Mouse (Mus musculus) liver, embryonic 11.5 days (tissue): ENCODE measurements around the gene Myom1. TPM values are rescaled to one million over a fixed set of nuclear protein-coding genes. Genes with fewer than 3 reads are reported as not detected.
A peak's percentile ranks its signal among the peaks of the same experiment; 100 is the strongest.

ENCODE experiments used
- ATAC-seq: fragments of 200-750 bp; cut with Nextera tagmentation; replicated peaks from 2 replicates; pipeline ENCODE4 v1.8.0; 2017; ENCODE audit warnings: moderate number of reproducible peaks, mild to moderate bottlenecking, moderate TSS enrichment, moderate library complexity; ENCODE audit not compliant: low FRiP score
- DNase-seq: peaks from one replicate; pipeline ENCODE4 v3.0.0-alpha.2; 2017; ENCODE audit warnings: low spot score
- H3K27ac ChIP-seq: fragments of 300-500 bp; sonication (generic); 2 replicates; pipeline ENCODE4 v1.5.1; 2014; ENCODE audit warnings: mild to moderate bottlenecking, low read depth, low read length, control low read depth
- H3K27me3 ChIP-seq: fragments of 300-500 bp; sonication (generic); replicated peaks from 2 replicates; pipeline ENCODE4 v1.6.1; 2014; ENCODE audit warnings: low read length, mixed read lengths; ENCODE audit not compliant: control insufficient read depth, insufficient read depth
- H3K36me3 ChIP-seq: fragments of 300-500 bp; sonication (generic); 2 replicates; pipeline ENCODE4 v1.6.1; 2014; ENCODE audit warnings: mild to moderate bottlenecking, low read length, moderate library complexity, mixed read lengths; ENCODE audit not compliant: control insufficient read depth, insufficient read depth
- H3K4me1 ChIP-seq: fragments of 300-500 bp; sonication (generic); replicated peaks from 2 replicates; pipeline ENCODE4 v1.6.1; 2014; ENCODE audit warnings: low read length, mixed read lengths; ENCODE audit not compliant: control insufficient read depth, insufficient read depth
- H3K4me2 ChIP-seq: fragments of 300-500 bp; sonication (generic); 2 replicates; pipeline ENCODE4 v1.6.1; 2014; ENCODE audit warnings: mild to moderate bottlenecking, control low read depth, moderate library complexity
- H3K4me3 ChIP-seq: fragments of 300-500 bp; sonication (generic); 2 replicates; pipeline ENCODE4 v1.5.1; 2014; ENCODE audit warnings: low read depth, low read length, control low read depth
- H3K9ac ChIP-seq: fragments of 300-500 bp; sonication (generic); 2 replicates; pipeline ENCODE4 v1.6.1; 2014; ENCODE audit warnings: low read depth, low read length, control low read depth
- H3K9me3 ChIP-seq: fragments of 300-500 bp; sonication (generic); 2 replicates; pipeline ENCODE4 v1.6.1; 2016; ENCODE audit warnings: low read length, inconsistent platforms, mixed read lengths; ENCODE audit not compliant: control insufficient read depth
- WGBS: fragments of 180-500 bp; shearing (Covaris S2); extraction: QIAGEN DNeasy Blood & Tissue Kit; methylation state at CpG from one replicate; pipeline ENCODE4 v1.1.7; 2014; 5-methylcytosine and 5-hydroxymethylcytosine counted together
- polyA plus RNA-seq: library from polyadenylated mRNA; unstranded; fragments of >200 nt; fragmentation: Nextera tagmentation; extraction: Ambion mirVana; gene quantifications from 2 replicates; pipeline ENCODE4 v1.2.1, GENCODE M21; 2014

The Myom1 gene
- polyA plus RNA-seq, 1 experiment from 2014 or later: 7.3 TPM

DNA sequence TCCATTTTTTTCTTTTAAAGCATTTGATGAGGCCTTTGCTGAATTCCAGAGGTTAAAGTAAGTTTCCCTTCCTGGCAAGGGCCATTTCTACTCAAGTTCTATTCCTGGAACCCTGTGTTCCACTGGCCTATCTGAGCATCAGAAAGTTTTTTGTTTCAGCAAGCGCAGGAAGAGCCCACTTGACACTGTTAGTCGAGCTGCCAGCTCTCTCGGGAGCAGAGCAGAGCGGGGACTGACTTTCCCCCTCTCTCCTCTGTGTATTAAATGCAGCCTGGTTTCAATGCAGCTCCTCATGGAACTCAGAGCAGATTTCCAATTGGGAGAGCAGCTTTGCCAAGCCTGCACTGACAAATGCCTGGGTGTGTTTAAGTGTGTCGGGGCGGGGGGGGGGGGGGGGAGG lies 118.2 kb downstream of the Myom1 start:
- 40% methylated on average over 4 of the region's 6 CpGs for WGBS
- no peaks in the 10 kb centered on the region for H3K9me3 ChIP-seq
- no peak overlapping the region for H3K9ac ChIP-seq
- H3K4me3 ChIP-seq: no peak overlapping the region
- no peak overlapping the region for H3K27ac ChIP-seq
- H3K4me2 ChIP-seq: no peak overlapping the region
- no peaks in the 10 kb centered on the region for H3K27me3 ChIP-seq
- ATAC-seq: no peak
- H3K4me1 ChIP-seq: peaks cover 14% of the 10 kb centered on the region
- no peaks in the 10 kb centered on the region for H3K36me3 ChIP-seq
- DNase-seq: no peak

DNA sequence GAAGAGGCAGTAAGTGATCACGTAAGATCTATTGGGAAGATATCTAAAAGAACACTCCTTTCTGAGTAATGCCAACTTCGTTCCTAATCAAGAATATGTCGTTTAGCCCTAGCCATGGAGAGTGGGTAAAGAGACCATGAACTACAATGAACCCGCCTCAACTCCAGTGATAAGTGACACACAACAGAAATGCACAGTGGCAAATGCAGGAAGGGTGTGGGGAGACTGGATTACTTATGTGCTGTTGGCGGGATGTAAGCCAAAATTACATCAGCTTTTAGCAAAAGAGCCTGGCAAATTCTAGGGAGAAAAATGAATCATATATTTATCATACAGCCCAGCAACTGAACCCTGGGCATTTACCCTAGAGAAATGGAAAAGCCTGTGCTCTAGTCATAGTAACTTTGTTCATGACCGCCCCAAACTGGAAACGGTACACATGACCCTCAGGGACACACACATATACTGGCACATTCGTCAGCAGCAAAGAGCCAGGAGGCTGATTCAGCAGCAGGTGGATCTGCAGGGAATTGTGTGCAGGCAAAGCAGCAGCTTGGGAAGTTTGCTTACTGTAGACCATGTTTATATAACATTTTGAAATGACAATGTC lies 121.7 kb downstream of the Myom1 start:
- Histone ChIP-seq H3K36me3 (no peaks in the 10 kb centered on the region), H3K4me3 (no peak overlapping the region), H3K9ac (no peak overlapping the region), H3K27ac (no peak overlapping the region), H3K4me1 (peaks cover 14% of the 10 kb centered on the region), H3K9me3 (no peaks in the 10 kb centered on the region), H3K27me3 (no peaks in the 10 kb centered on the region), H3K4me2 (no peak overlapping the region)
- ATAC-seq (no peak), DNase-seq (no peak)
- WGBS: 75% methylated on average over 8 of the region's 8 CpGs

DNA sequence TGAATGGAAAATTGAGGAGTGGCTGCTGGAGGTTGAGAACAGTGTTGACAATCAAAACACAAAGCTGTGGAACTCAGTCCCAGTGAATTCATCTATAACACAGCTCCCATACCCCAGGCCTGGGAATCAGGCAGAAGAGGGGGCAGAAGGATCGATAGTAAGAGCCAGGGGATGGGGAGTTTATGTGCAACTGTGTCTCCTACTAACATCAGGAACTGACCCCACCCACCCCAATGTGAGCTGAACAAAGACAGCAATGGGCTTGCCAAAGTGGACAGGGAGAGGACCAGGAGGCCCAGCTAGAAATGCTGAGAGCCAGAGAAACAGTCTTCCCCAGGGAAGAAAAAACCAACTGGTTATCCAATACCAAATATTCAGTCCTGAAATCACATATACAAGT lies 122.2 kb downstream of the Myom1 start:
- ATAC-seq: no peak
- Histone ChIP-seq H3K27me3 (no peaks in the 10 kb centered on the region), H3K4me2 (no peak overlapping the region), H3K27ac (no peak overlapping the region), H3K9ac (no peak overlapping the region), H3K36me3 (no peaks in the 10 kb centered on the region), H3K4me3 (no peak overlapping the region), H3K4me1 (peaks cover 11% of the 10 kb centered on the region), H3K9me3 (no peaks in the 10 kb centered on the region)
- 92% methylated on average over 1 of the region's 1 CpGs for WGBS
- DNase-seq: no peak

DNA sequence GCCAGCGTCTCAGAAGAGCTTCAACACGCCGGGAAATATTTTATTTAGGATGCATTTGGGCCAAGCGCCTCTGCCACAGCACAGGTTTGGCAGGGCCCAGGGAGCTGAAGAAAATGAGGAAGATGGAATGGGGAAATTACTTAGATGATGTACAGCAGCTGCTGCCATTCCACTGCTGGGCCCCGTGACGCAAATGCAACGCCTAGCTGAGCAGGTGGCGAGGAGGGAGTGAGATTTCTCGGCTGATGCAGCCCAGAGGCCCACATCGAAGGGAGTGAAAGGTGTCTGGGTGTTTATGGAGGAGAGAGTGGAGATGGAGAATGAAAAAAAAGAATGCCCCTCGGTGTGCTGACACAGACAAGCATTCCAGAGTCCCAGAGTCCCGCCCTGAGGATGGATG lies 123.1 kb downstream of the Myom1 start:
- ATAC-seq (no peak), DNase-seq (no peak)
- Histone ChIP-seq H3K36me3 (no peaks in the 10 kb centered on the region), H3K9me3 (no peaks in the 10 kb centered on the region), H3K4me1 (peaks cover 7% of the 10 kb centered on the region), H3K9ac (no peak overlapping the region), H3K4me3 (no peak overlapping the region), H3K27ac (no peak overlapping the region), H3K27me3 (no peaks in the 10 kb centered on the region), H3K4me2 (no peak overlapping the region)
- WGBS: 62% methylated on average over 12 of the region's 12 CpGs

DNA sequence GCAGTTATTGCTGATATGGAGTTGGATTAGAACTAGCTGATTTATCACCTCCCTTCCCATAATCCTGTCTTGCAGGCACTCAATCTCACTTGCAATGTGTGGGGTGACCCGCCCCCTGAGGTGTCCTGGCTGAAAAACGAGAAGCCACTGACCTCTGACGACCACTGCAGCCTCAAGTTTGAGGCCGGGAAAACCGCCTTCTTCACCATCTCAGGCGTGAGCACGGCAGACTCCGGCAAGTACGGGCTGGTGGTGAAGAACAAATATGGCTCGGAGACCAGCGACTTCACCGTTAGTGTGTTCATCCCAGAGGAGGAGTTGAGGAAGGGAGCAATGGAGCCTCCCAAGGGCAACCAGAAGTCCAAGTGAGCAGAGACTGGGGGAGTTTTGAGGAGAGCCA lies 123.6 kb downstream of the Myom1 start:
- no peak for DNase-seq
- H3K27ac ChIP-seq: no peak overlapping the region

DNA sequence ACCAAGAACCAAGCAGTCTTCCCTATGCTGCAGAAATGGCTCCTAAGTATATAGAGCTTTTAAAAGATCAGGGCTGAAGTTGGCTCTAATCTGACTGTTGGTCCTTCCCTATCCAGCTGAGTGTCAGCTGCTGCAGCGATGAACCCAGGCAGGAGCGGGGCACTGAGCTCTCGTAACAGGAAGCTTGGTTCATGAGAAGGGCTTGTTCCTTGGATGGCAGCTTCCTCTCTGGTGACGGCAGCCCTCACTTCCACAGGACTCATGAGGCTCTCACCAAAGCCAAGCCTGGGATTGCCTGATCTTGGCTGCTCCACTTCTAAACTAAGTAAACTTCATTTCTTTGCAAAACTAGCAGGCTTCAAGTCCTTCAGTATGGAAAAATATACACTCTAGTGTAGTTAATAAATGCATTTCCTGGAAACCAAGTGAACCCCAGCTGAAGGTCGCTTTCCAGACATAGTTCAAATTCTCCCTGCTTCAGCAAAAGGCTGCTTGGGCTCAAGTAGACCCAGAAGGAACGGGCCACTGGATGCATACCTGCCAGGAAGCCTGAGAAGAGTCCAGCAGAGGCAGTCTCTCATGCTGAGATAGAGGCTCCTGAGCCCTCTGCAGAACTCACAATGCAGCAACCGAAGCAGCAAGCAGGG lies 125.2 kb downstream of the Myom1 start:
- no peak overlapping the region for H3K9ac ChIP-seq
- no peaks in the 10 kb centered on the region for H3K9me3 ChIP-seq
- no peak overlapping the region for H3K4me3 ChIP-seq
- no peaks in the 10 kb centered on the region for H3K36me3 ChIP-seq
- no peak overlapping the region for H3K27ac ChIP-seq
- no peak; the same call in 1 of the 2 replicates for ATAC-seq
- H3K4me1 ChIP-seq: peaks cover 4% of the 10 kb centered on the region
- peak; percentile 30 for DNase-seq
- WGBS: 53% methylated on average over 7 of the region's 7 CpGs
- H3K27me3 ChIP-seq: no peaks in the 10 kb centered on the region
- H3K4me2 ChIP-seq: no peak overlapping the region

More for the DNA sequence above, 123.6 kb downstream of the Myom1 start:
- Histone ChIP-seq H3K9me3 (no peaks in the 10 kb centered on the region), H3K27me3 (no peaks in the 10 kb centered on the region), H3K4me2 (no peak overlapping the region), H3K4me3 (no peak overlapping the region), H3K4me1 (peaks cover 4% of the 10 kb centered on the region), H3K9ac (no peak overlapping the region), H3K36me3 (no peaks in the 10 kb centered on the region)
- 72% methylated on average over 12 of the region's 12 CpGs for WGBS
- ATAC-seq: no peak

DNA sequence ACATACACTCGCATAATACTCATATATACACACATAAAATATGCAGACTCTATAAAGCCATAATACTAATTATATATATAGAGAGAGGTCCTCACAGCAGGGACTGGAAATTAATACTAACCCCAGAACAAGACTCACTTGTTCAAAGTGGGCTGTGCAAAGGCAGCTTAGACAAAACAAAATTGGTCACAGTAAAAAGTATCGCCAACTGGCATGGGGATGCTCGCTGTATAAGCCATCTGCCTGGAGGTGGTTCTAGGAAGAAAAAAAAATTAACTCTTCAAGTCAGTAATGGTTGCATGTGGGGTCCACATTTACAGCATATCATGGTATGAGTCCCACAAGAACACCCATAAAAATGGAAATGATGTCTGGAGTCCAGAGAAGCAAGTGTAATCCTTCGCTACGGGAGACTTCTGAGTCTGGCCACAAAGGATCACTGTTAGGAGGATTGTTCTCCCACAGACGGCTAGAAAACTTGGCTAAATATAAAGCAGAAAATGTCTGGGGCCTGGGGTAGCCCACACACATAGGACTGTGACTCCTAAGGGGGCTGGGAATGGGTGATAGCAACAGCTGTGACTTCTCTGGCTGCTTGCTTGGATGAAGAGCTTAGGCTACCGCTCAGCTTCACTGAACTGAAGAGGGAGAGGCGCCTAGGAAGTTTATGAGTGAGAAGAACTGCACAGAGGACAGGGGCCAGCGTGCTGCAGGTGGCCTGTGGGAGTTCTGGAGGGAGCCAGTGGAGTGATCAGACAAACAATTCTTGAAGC lies 127.2 kb downstream of the Myom1 start:
- Histone ChIP-seq H3K9ac (no peak overlapping the region), H3K36me3 (no peaks in the 10 kb centered on the region), H3K4me2 (no peak overlapping the region), H3K27me3 (no peaks in the 10 kb centered on the region), H3K4me3 (no peak overlapping the region), H3K4me1 (peaks cover 4% of the 10 kb centered on the region), H3K9me3 (no peaks in the 10 kb centered on the region), H3K27ac (no peak overlapping the region)
- no peak for ATAC-seq
- no peak for DNase-seq
- WGBS: 82% methylated on average over 9 of the region's 9 CpGs

DNA sequence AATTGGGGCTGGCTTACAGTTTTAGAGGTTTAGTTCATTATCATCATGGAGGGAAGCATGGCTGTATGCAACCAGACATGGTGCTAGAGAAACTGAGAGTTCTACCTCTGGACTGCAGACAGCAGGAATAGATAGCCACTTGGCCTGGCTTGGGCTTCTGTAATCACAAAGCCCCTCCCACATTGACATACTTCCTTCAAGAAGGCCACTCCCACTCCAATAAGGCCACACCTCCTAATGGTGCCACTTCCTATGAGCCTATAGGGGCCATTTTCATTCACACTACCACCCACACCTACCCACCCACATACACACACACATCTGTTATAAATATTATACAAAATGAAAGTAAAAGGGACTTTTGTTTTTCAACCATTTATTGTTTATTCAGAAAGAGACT lies 129.8 kb downstream of the Myom1 start:
- ATAC-seq (no peak), DNase-seq (no peak)
- no peak overlapping the region for H3K4me2 ChIP-seq
- no peak overlapping the region for H3K9ac ChIP-seq
- no peak overlapping the region for H3K4me3 ChIP-seq
- no peak overlapping the region for H3K27ac ChIP-seq
- no peaks in the 10 kb centered on the region for H3K36me3 ChIP-seq
- H3K27me3 ChIP-seq: no peaks in the 10 kb centered on the region
- H3K9me3 ChIP-seq: no peaks in the 10 kb centered on the region
- peaks cover 6% of the 10 kb centered on the region for H3K4me1 ChIP-seq
